Mouse (Mus musculus): ENCODE measurements around the gene Atpif1.

- TF ChIP-seq CTCF (IDR thresholded peaks at IDR 0.05; ENCODE audit: low read depth, low read length), result no peak
- TF ChIP-seq POLR2A (IDR thresholded peaks at IDR 0.05; ENCODE audit: extremely low read depth, insufficient read depth, low read length), result no peak
Measured at GRCm38 (mm10) chr4:132512080-132512479, 21.4 kb downstream of the Atpif1 start.
